10 mouse cellular contexts compared by ENCODE assay signal in genomic region chr7:27273739-27274351, GRCm38 (mm10). TPM values are rescaled to one million over a fixed set of nuclear protein-coding genes. Genes with fewer than 3 reads are reported as not detected.
DNase-seq lines count a peak whose midpoint lies in the region; ATAC-seq and TF ChIP-seq lines count a peak whose summit lies in the region.
"Had no signal": no experiment of that assay in that cellular context is flagged by ENCODE, and none has a peak within 500 bp of the region (broad histone marks: within the 10 kb centered on the region; RNA-seq: fewer than 3 reads in every experiment).

No protein-coding gene starts in this region.

- peak overlapping the region; percentile 36; the same call in 1 of the 2 replicates for H3K4me2 ChIP-seq in heart, embryonic 16.5 days (ENCODE audit: low read depth, low read length)
- 0 out of 2 replicates have a peak overlapping the region, but pooled peaks have one; percentile 32 for H3K4me2 ChIP-seq in lung, embryonic 14.5 days
- H3K4me2 ChIP-seq: limb, embryonic 15.5 days had no signal

- WGBS in heart, embryonic 16.5 days = 48% methylated on average over 32 of the region's 32 CpGs
- WGBS in lung, embryonic 14.5 days = 48% methylated on average over 32 of the region's 32 CpGs

- peaks cover 37% of the 10 kb centered on the region for H3K36me3 ChIP-seq in heart, embryonic 16.5 days (ENCODE audit: control insufficient read depth, insufficient read depth)
- H3K36me3 ChIP-seq in lung, embryonic 14.5 days (ENCODE audit: insufficient read depth) = peaks cover 81% of the 10 kb centered on the region

- no peak; the same call in 1 of the 2 replicates for ATAC-seq in heart, embryonic 16.5 days (replicated peaks; ENCODE audit: extremely low read depth, insufficient read depth, low FRiP score)
- no peak; the same call in 1 of the 2 replicates for ATAC-seq in lung, embryonic 14.5 days (ENCODE audit: insufficient read depth)

- no peaks in the 10 kb centered on the region for H3K9me3 ChIP-seq in heart, embryonic 16.5 days (replicated peaks; ENCODE audit: control insufficient read depth, low read length)
- no peaks in the 10 kb centered on the region for H3K9me3 ChIP-seq in lung, embryonic 14.5 days (ENCODE audit: low read depth, low read length)
- H3K9me3 ChIP-seq: G1E had no signal

- no peaks in the 10 kb centered on the region for H3K4me1 ChIP-seq in heart, embryonic 16.5 days (ENCODE audit: control insufficient read depth, insufficient read depth, low read length)
- no peaks in the 10 kb centered on the region for H3K4me1 ChIP-seq in lung, embryonic 14.5 days (ENCODE audit: insufficient read depth)

- no peak overlapping the region for H3K27ac ChIP-seq in heart, embryonic 16.5 days (ENCODE audit: low read length)
- H3K27ac ChIP-seq in lung, embryonic 14.5 days (ENCODE audit: low read depth) = no peak overlapping the region
- H3K27ac ChIP-seq: limb, embryonic 15.5 days had no signal

- peak; percentile 65 to 75 for DNase-seq in cerebellum, postnatal 10 days
- DNase-seq in cerebellum, adult 9-10 months = no peak
- peak; percentile 56 for DNase-seq in right cerebral cortex, postnatal 4 days
- DNase-seq in right cerebral cortex, postnatal 25 days = no peak
- DNase-seq in lung, embryonic 14.5 days = peak; percentile 68
- DNase-seq in thymus, postnatal 25 days = peak; percentile 30
- no peak for DNase-seq in left cerebral cortex, postnatal 36 days (ENCODE audit: low spot score in 2 of 2)

- TF ChIP-seq CTCF in lung, embryonic 14.5 days (IDR thresholded peaks at IDR 0.05; ENCODE audit: low read depth) = peak; percentile 59

- intact Hi-C loops in left cerebral cortex, postnatal 36 days (cut with DNase I) = no loop called here

- no peak overlapping the region for H3K4me3 ChIP-seq in heart, embryonic 16.5 days (ENCODE audit: low read length)
- H3K4me3 ChIP-seq in lung, embryonic 14.5 days (ENCODE audit: low read depth, low read length) = no peak overlapping the region
- H3K4me3 ChIP-seq: limb, embryonic 15.5 days had no signal

- H3K9ac ChIP-seq in heart, embryonic 16.5 days (ENCODE audit: low read length) = no peak overlapping the region
- no peak overlapping the region for H3K9ac ChIP-seq in lung, embryonic 14.5 days
- H3K9ac ChIP-seq: limb, embryonic 15.5 days had no signal

- no peaks in the 10 kb centered on the region for H3K27me3 ChIP-seq in heart, embryonic 16.5 days (ENCODE audit: control insufficient read depth, insufficient read depth, low read length)
- no peaks in the 10 kb centered on the region for H3K27me3 ChIP-seq in lung, embryonic 14.5 days (ENCODE audit: insufficient read depth, low read length)
- H3K27me3 ChIP-seq: limb, embryonic 15.5 days had no signal

RNA-seq across cellular contexts. Expression of gene Numbl, which starts 15.6 kb away (rescaled TPM):
- polyA plus RNA-seq in heart, embryonic 16.5 days (2015; fragmentation: Nextera tagmentation; extraction: Ambion mirVana) = 8.7 and 10.2 TPM in 2 replicates
- 15.2 and 16.2 TPM in 2 replicates for polyA plus RNA-seq in lung, embryonic 14.5 days (2014; fragmentation: Nextera tagmentation; extraction: Ambion mirVana)
- 100 to 1,000 TPM; 107 to 127 TPM for total RNA-seq in left cerebral cortex, postnatal 36 days (2021)

RNA-seq across cellular contexts. Expression of gene Coq8b, which starts 41.0 kb away (rescaled TPM):
- polyA plus RNA-seq in heart, embryonic 16.5 days (2015; fragmentation: Nextera tagmentation; extraction: Ambion mirVana) = 15.3 and 15.9 TPM in 2 replicates
- polyA plus RNA-seq in lung, embryonic 14.5 days (2014; fragmentation: Nextera tagmentation; extraction: Ambion mirVana) = 12.8 and 13.7 TPM in 2 replicates
- 10 to 100 TPM; 33.2 to 41.9 TPM for total RNA-seq in left cerebral cortex, postnatal 36 days (2021)

RNA-seq across cellular contexts. Expression of gene Itpkc, which starts 45.4 kb away (rescaled TPM):
- polyA plus RNA-seq in heart, embryonic 16.5 days (2015; fragmentation: Nextera tagmentation; extraction: Ambion mirVana) = 2.5 and 3.4 TPM in 2 replicates
- 5.4 and 5.9 TPM in 2 replicates for polyA plus RNA-seq in lung, embryonic 14.5 days (2014; fragmentation: Nextera tagmentation; extraction: Ambion mirVana)
- total RNA-seq in left cerebral cortex, postnatal 36 days (2021) = 1 to 10 TPM; 8.0 TPM

Comparison
In these comparisons a context has a peak if more than half of its experiments do, and no peak if none do; other contexts are left out.
1. DNase-seq: peak in cerebellum, postnatal 10 days (2 of 2), right cerebral cortex, postnatal 4 days (single experiment), lung, embryonic 14.5 days (single experiment) and thymus, postnatal 25 days (single experiment); none in cerebellum, adult 9-10 months (single experiment), right cerebral cortex, postnatal 25 days (single experiment) and left cerebral cortex, postnatal 36 days (0 of 2).